Mouse (Mus musculus) neural tube, embryonic 12.5 days (tissue): ENCODE data around the gene Asb2. TPM values are rescaled to one million over a fixed set of nuclear protein-coding genes. Genes with fewer than 3 reads are reported as not detected.

Experiments used
- ATAC-seq: fragments of 200-750 bp; cut with Nextera tagmentation; 2 replicates; pipeline ENCODE4 v1.8.0; 2017; ENCODE audit warnings: low read depth, mild to moderate bottlenecking, moderate TSS enrichment, moderate library complexity; ENCODE audit not compliant: low FRiP score
- H3K27ac ChIP-seq: fragments of 300-500 bp; sonication (generic); 2 replicates; pipeline ENCODE4 v1.5.1; 2016
- H3K27me3 ChIP-seq: fragments of 300-500 bp; sonication (generic); replicated peaks from 2 replicates; pipeline ENCODE4 v1.6.1; 2016; ENCODE audit warnings: mild to moderate bottlenecking
- H3K36me3 ChIP-seq: fragments of 300-500 bp; sonication (generic); 2 replicates; pipeline ENCODE4 v1.6.1; 2016; ENCODE audit warnings: mild to moderate bottlenecking
- H3K4me1 ChIP-seq: fragments of 300-500 bp; sonication (generic); 2 replicates; pipeline ENCODE4 v1.6.1; 2016
- H3K4me2 ChIP-seq: fragments of 300-500 bp; sonication (generic); replicated peaks from 2 replicates; pipeline ENCODE4 v1.6.1; 2016; ENCODE audit warnings: mild to moderate bottlenecking
- H3K4me3 ChIP-seq: fragments of 300-500 bp; sonication (generic); 2 replicates; pipeline ENCODE4 v1.5.1; 2016
- H3K9ac ChIP-seq: fragments of 300-500 bp; sonication (generic); 2 replicates; pipeline ENCODE4 v1.6.1; 2016; ENCODE audit warnings: mild to moderate bottlenecking
- H3K9me3 ChIP-seq: fragments of 300-500 bp; sonication (generic); 2 replicates; pipeline ENCODE4 v1.6.1; 2016; ENCODE audit warnings: mild to moderate bottlenecking
- WGBS: fragments of 180-500 bp; shearing (Covaris S2); methylation state at CpG from one replicate; pipeline ENCODE4 v1.1.7; 2016; 5-methylcytosine and 5-hydroxymethylcytosine counted together
- polyA plus RNA-seq: library from polyadenylated mRNA; unstranded; fragments of >200 nt; fragmentation: Nextera tagmentation; extraction: Ambion mirVana; gene quantifications from 2 replicates; pipeline ENCODE4 v1.2.1, GENCODE M21; 2016

Asb2 gene
- polyA plus RNA-seq, 1 experiment from 2014 or later: 2.0 TPM

- Histone ChIP-seq H3K4me1 (peaks cover 46% of the 10 kb centered on the region), H3K4me2 (no peak overlapping the region), H3K27ac (no peak overlapping the region), H3K4me3 (no peak overlapping the region), H3K9me3 (no peaks in the 10 kb centered on the region), H3K27me3 (peaks cover 3% of the 10 kb centered on the region; the same call in 1 of the 2 replicates), H3K36me3 (no peaks in the 10 kb centered on the region), H3K9ac (no peak overlapping the region)
- 87% methylated on average over 8 of the region's 8 CpGs for WGBS
- ATAC-seq: no peak
These were observed 43.9 kb downstream of the Asb2 start for GRCm38 (mm10) chr12:103311921-103312320.

DNA sequence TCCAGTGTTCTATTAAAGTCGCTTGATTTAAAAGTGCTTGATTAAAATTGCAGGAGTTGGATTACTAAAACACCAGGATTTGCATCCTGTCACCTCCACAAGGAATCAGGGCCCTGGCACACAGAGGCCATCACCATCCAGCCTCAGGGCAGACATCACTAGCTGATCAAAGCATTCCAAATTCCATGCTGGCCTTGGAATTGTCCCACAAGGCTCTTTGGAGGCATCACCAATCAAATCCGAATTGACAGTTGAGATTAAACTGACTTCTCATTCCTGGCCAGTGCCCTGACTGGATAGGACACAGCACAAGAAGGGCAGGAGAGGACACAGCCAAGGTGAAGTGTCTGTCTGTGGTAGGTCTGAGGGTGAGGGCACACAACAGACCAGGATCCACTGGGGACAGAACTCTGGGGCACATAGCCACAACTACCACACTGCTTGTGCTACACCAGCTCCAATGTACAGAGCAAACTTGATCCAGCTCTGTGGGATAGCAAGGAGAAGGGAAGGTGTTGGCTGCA is 45.0 kb downstream of the Asb2 start, which contains the start of gene Fam181a:
TSS of gene Fam181a (plus strand) at position 232 of the 524 bp plus-strand sequence.
- Histone ChIP-seq H3K27ac (no peak within 1 kb of the TSS), H3K4me1 (peaks cover 36% of the 10 kb centered on the region), H3K9me3 (no peaks in the 10 kb centered on the region), H3K4me2 (no peak within 1 kb of the TSS), H3K27me3 (peaks cover under 1% of the 10 kb centered on the region; the same call in 1 of the 2 replicates), H3K36me3 (no peaks in the 10 kb centered on the region), H3K4me3 (no peak within 1 kb of the TSS), H3K9ac (no peak within 1 kb of the TSS)
- WGBS: 82% methylated on average over 2 of the region's 2 CpGs
- ATAC-seq: no peak

GRCm38 (mm10) chr12:103306720-103307119 is 49.1 kb downstream of the Asb2 start:
- H3K36me3 ChIP-seq: no peaks in the 10 kb centered on the region
- no peak for ATAC-seq
- H3K4me3 ChIP-seq: no peak overlapping the region
- no peaks in the 10 kb centered on the region for H3K4me1 ChIP-seq
- H3K9me3 ChIP-seq: no peaks in the 10 kb centered on the region
- no peak overlapping the region for H3K9ac ChIP-seq
- no peak overlapping the region for H3K4me2 ChIP-seq
- H3K27ac ChIP-seq: no peak overlapping the region
- no peaks in the 10 kb centered on the region for H3K27me3 ChIP-seq
- WGBS: 23% methylated on average over 3 of the region's 3 CpGs

- no peak for ATAC-seq
- 35% methylated on average over 2 of the region's 2 CpGs for WGBS
These were observed 49.6 kb downstream of the Asb2 start for GRCm38 (mm10) chr12:103306224-103306623.

DNA sequence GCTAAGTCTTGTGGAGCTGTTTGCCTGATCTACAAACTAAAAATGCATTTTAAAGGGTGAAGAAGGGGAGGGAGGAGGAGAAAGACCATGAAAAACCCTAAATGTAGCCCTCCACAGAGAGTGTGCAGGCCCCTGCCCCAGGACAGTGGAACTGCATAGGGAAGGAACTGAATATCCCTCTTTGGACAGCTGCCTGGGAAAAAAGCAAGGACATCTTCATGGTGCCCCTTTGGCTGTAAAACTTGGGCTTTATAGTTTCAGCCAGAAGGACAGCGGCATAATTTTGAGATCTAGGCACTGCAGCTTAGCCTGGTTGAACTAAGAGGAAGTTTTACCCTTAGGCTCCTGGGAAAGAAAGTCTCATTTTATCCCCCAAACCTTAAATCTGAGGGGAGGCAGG is 52.8 kb downstream of the Asb2 start:
- WGBS: 94% methylated on average over 1 of the region's 1 CpGs

More at GRCm38 (mm10) chr12:103306224-103306623, 49.6 kb downstream of the Asb2 start:
- Histone ChIP-seq H3K4me2 (no peak overlapping the region), H3K4me1 (no peaks in the 10 kb centered on the region), H3K9me3 (no peaks in the 10 kb centered on the region), H3K4me3 (no peak overlapping the region), H3K27me3 (no peaks in the 10 kb centered on the region), H3K27ac (no peak overlapping the region), H3K36me3 (no peaks in the 10 kb centered on the region), H3K9ac (no peak overlapping the region)

GRCm38 (mm10) chr12:103301645-103302044 is 54.2 kb downstream of the Asb2 start:
- Histone ChIP-seq H3K36me3 (no peaks in the 10 kb centered on the region), H3K4me2 (no peak overlapping the region), H3K27me3 (no peaks in the 10 kb centered on the region; the same call in 1 of the 2 replicates), H3K9ac (no peak overlapping the region), H3K4me3 (no peak overlapping the region), H3K9me3 (no peaks in the 10 kb centered on the region), H3K4me1 (no peaks in the 10 kb centered on the region), H3K27ac (no peak overlapping the region)
- ATAC-seq: no peak
- 52% methylated on average over 2 of the region's 2 CpGs for WGBS

More for the DNA sequence above, 52.8 kb downstream of the Asb2 start:
- Histone ChIP-seq H3K9me3 (no peaks in the 10 kb centered on the region), H3K4me3 (no peak overlapping the region), H3K36me3 (no peaks in the 10 kb centered on the region), H3K4me1 (no peaks in the 10 kb centered on the region), H3K27me3 (no peaks in the 10 kb centered on the region; the same call in 1 of the 2 replicates), H3K9ac (no peak overlapping the region), H3K4me2 (no peak overlapping the region), H3K27ac (no peak overlapping the region)
- no peak for ATAC-seq

DNA sequence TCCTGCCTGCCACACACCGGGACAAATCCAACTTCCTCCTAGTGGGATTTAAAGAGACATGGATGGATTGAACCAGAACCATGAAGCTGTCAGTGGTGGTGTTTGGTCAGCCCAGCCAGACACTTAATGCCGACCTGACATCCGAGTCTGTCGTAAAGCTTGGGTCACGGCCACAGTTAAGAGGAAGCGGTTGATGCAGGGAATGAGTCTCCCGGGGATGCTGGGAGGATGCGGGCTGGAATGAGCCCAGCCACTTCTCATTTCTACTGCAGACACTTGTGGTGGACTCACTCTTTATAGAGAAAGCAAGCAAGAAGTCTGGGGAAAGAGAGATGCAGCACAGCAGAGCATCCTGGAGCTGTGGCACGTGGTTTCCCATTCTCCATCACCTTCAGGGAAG is 55.3 kb downstream of the Asb2 start:
- 62% methylated on average over 9 of the region's 9 CpGs for WGBS
- Histone ChIP-seq H3K4me2 (no peak overlapping the region), H3K9me3 (no peaks in the 10 kb centered on the region), H3K9ac (no peak overlapping the region), H3K4me3 (no peak overlapping the region), H3K27me3 (no peaks in the 10 kb centered on the region; the same call in 1 of the 2 replicates), H3K4me1 (0 out of 2 replicates have a peak, but pooled peaks cover 4% of the 10 kb centered on the region), H3K36me3 (no peaks in the 10 kb centered on the region), H3K27ac (no peak overlapping the region)
- ATAC-seq: no peak

- no peak overlapping the region for H3K27ac ChIP-seq
- H3K9me3 ChIP-seq: no peaks in the 10 kb centered on the region
- WGBS: 18% methylated on average over 4 of the region's 4 CpGs
- 0 out of 2 replicates have a peak, but pooled peaks cover 4% of the 10 kb centered on the region for H3K4me1 ChIP-seq
- H3K4me3 ChIP-seq: no peak overlapping the region
- no peak overlapping the region for H3K4me2 ChIP-seq
- H3K9ac ChIP-seq: no peak overlapping the region
- no peak for ATAC-seq
- H3K36me3 ChIP-seq: no peaks in the 10 kb centered on the region
- H3K27me3 ChIP-seq: no peaks in the 10 kb centered on the region; the same call in 1 of the 2 replicates
These were observed 59.5 kb downstream of the Asb2 start for GRCm38 (mm10) chr12:103296292-103296691.

GRCm38 (mm10) chr12:103292366-103292765 is 63.4 kb downstream of the Asb2 start:
- Histone ChIP-seq H3K9me3 (no peaks in the 10 kb centered on the region), H3K27ac (no peak overlapping the region), H3K4me2 (no peak overlapping the region), H3K36me3 (no peaks in the 10 kb centered on the region), H3K4me1 (0 out of 2 replicates have a peak, but pooled peaks cover 4% of the 10 kb centered on the region), H3K4me3 (no peak overlapping the region), H3K27me3 (no peaks in the 10 kb centered on the region), H3K9ac (no peak overlapping the region)
- no peak for ATAC-seq
- WGBS: 86% methylated on average over 3 of the region's 3 CpGs

DNA sequence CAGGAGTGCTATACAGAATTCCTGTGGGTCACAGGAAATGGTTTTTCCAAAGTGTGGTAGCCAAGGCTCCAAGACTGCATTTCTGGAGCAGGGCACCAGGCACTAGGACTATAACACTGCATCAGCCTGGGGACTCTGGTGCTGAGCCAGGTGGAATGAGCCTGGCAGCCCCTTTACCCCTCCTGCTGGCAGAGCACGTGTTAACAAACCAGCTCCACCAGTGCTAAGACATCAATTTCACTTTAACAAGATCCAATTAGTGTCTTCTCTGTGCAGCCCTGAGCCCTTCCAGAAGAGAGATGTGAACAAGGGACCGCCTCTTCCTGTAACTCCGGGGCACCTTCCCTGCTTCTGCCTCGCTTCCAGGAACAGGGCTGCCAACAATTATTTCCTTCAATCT is 68.5 kb downstream of the Asb2 start:
- no peak for ATAC-seq
- H3K4me3 ChIP-seq: no peak overlapping the region
- 73% methylated on average over 4 of the region's 4 CpGs for WGBS
- no peak overlapping the region for H3K27ac ChIP-seq
- no peak overlapping the region for H3K4me2 ChIP-seq
- no peak overlapping the region for H3K9ac ChIP-seq
- no peaks in the 10 kb centered on the region for H3K4me1 ChIP-seq
- no peaks in the 10 kb centered on the region for H3K36me3 ChIP-seq
- no peaks in the 10 kb centered on the region for H3K9me3 ChIP-seq
- no peaks in the 10 kb centered on the region for H3K27me3 ChIP-seq

GRCm38 (mm10) chr12:103283411-103283810 is 72.4 kb downstream of the Asb2 start:
- Histone ChIP-seq H3K27me3 (no peaks in the 10 kb centered on the region), H3K4me2 (no peak overlapping the region), H3K4me1 (no peaks in the 10 kb centered on the region), H3K9ac (no peak overlapping the region), H3K27ac (no peak overlapping the region), H3K36me3 (no peaks in the 10 kb centered on the region), H3K4me3 (no peak overlapping the region), H3K9me3 (no peaks in the 10 kb centered on the region)
- 87% methylated on average over 3 of the region's 3 CpGs for WGBS
- no peak for ATAC-seq

GRCm38 (mm10) chr12:103282936-103283335 is 72.9 kb downstream of the Asb2 start:
- Histone ChIP-seq H3K4me1 (no peaks in the 10 kb centered on the region), H3K27ac (no peak overlapping the region), H3K4me3 (no peak overlapping the region), H3K36me3 (no peaks in the 10 kb centered on the region), H3K9me3 (no peaks in the 10 kb centered on the region; the same call in 1 of the 2 replicates), H3K4me2 (no peak overlapping the region), H3K9ac (no peak overlapping the region), H3K27me3 (no peaks in the 10 kb centered on the region)
- ATAC-seq: no peak
- WGBS: 73% methylated on average over 6 of the region's 6 CpGs

- Histone ChIP-seq H3K4me1 (no peaks in the 10 kb centered on the region), H3K4me3 (no peak overlapping the region), H3K4me2 (no peak overlapping the region), H3K27ac (no peak overlapping the region), H3K9me3 (no peaks in the 10 kb centered on the region; the same call in 1 of the 2 replicates), H3K27me3 (no peaks in the 10 kb centered on the region), H3K36me3 (no peaks in the 10 kb centered on the region), H3K9ac (no peak overlapping the region)
- ATAC-seq: no peak; the same call in 1 of the 2 replicates
- 77% methylated on average over 4 of the region's 4 CpGs for WGBS
These were observed 73.9 kb downstream of the Asb2 start for GRCm38 (mm10) chr12:103281912-103282311.
